Mouse (Mus musculus): Measurements from ENCODE around the gene Calcoco2. TPM values are rescaled to one million over a fixed set of nuclear protein-coding genes. Genes with fewer than 3 reads are reported as not detected.
A peak's percentile ranks its signal among the peaks of the same experiment; 100 is the strongest.

Gene Calcoco2
- polyA plus RNA-seq, 1 experiment from 2014 or later = not detected

- TF ChIP-seq CTCF (IDR thresholded peaks at IDR 0.05; ENCODE audit: low read depth) = peak; percentile 69
- Histone ChIP-seq H3K9me3 (replicated peaks; ENCODE audit: low read length) (no peaks in the 10 kb centered on the region), H3K9ac (ENCODE audit: low read depth, low read length) (no peak overlapping the region), H3K27me3 (ENCODE audit: insufficient read depth, low read length) (no peaks in the 10 kb centered on the region), H3K36me3 (ENCODE audit: insufficient read depth, low read length) (no peaks in the 10 kb centered on the region), H3K4me1 (replicated peaks; ENCODE audit: insufficient read depth, low read length) (no peaks in the 10 kb centered on the region), H3K4me3 (replicated peaks; ENCODE audit: low read depth, low read length) (no peak overlapping the region), H3K27ac (no peak overlapping the region), H3K4me2 (ENCODE audit: low read length) (no peak overlapping the region)
- DNase-seq (ENCODE audit: low spot score) (peak; percentile 50), ATAC-seq (replicated peaks; ENCODE audit: low FRiP score, low read depth) (no peak)
- 73% methylated on average over 2 of the region's 2 CpGs for WGBS
Observed at GRCm38 (mm10) chr11:96091073-96091472, 20.7 kb downstream of the Calcoco2 start.

GRCm38 (mm10) chr11:96087981-96088380, 23.8 kb downstream of the Calcoco2 start:
- 94% methylated on average over 6 of the region's 6 CpGs for WGBS
- no peak overlapping the region for H3K4me3 ChIP-seq (replicated peaks; ENCODE audit: low read depth, low read length)

GRCm38 (mm10) chr11:96082682-96083081, 29.1 kb downstream of the Calcoco2 start:
- H3K9ac ChIP-seq (ENCODE audit: low read depth, low read length) = no peak overlapping the region
- no peak overlapping the region for H3K4me2 ChIP-seq (ENCODE audit: low read length)
- H3K36me3 ChIP-seq (ENCODE audit: insufficient read depth, low read length) = no peaks in the 10 kb centered on the region
- H3K4me1 ChIP-seq (replicated peaks; ENCODE audit: insufficient read depth, low read length) = no peaks in the 10 kb centered on the region
- no peak for TF ChIP-seq CTCF (IDR thresholded peaks at IDR 0.05; ENCODE audit: low read depth)
- H3K4me3 ChIP-seq (replicated peaks; ENCODE audit: low read depth, low read length) = no peak overlapping the region
- H3K27ac ChIP-seq = no peak overlapping the region
- no peaks in the 10 kb centered on the region for H3K27me3 ChIP-seq (ENCODE audit: insufficient read depth, low read length)
- DNase-seq (ENCODE audit: low spot score) = no peak
- no peaks in the 10 kb centered on the region for H3K9me3 ChIP-seq (replicated peaks; ENCODE audit: low read length)
- ATAC-seq (replicated peaks; ENCODE audit: low FRiP score, low read depth) = no peak
- 70% methylated on average over 3 of the region's 3 CpGs for WGBS

More at GRCm38 (mm10) chr11:96087981-96088380, 23.8 kb downstream of the Calcoco2 start:
- no peaks in the 10 kb centered on the region for H3K36me3 ChIP-seq (ENCODE audit: insufficient read depth, low read length)
- no peak for TF ChIP-seq CTCF (IDR thresholded peaks at IDR 0.05; ENCODE audit: low read depth)
- no peak overlapping the region for H3K4me2 ChIP-seq (ENCODE audit: low read length)
- no peaks in the 10 kb centered on the region for H3K9me3 ChIP-seq (replicated peaks; ENCODE audit: low read length)
- DNase-seq (ENCODE audit: low spot score) (no peak), ATAC-seq (replicated peaks; ENCODE audit: low FRiP score, low read depth) (no peak)
- H3K27ac ChIP-seq = no peak overlapping the region
- H3K9ac ChIP-seq (ENCODE audit: low read depth, low read length) = no peak overlapping the region
- no peaks in the 10 kb centered on the region for H3K27me3 ChIP-seq (ENCODE audit: insufficient read depth, low read length)
- H3K4me1 ChIP-seq (replicated peaks; ENCODE audit: insufficient read depth, low read length) = no peaks in the 10 kb centered on the region

- H3K36me3 ChIP-seq (ENCODE audit: insufficient read depth, low read length) = no peaks in the 10 kb centered on the region
- H3K27me3 ChIP-seq (ENCODE audit: insufficient read depth, low read length) = no peaks in the 10 kb centered on the region
- no peaks in the 10 kb centered on the region for H3K9me3 ChIP-seq (replicated peaks; ENCODE audit: low read length)
- H3K27ac ChIP-seq = no peak overlapping the region
- 72% methylated on average over 5 of the region's 5 CpGs for WGBS
- no peak for TF ChIP-seq CTCF (IDR thresholded peaks at IDR 0.05; ENCODE audit: low read depth)
- no peak overlapping the region for H3K4me3 ChIP-seq (replicated peaks; ENCODE audit: low read depth, low read length)
- no peaks in the 10 kb centered on the region for H3K4me1 ChIP-seq (replicated peaks; ENCODE audit: insufficient read depth, low read length)
- no peak for DNase-seq (ENCODE audit: low spot score)
- no peak for ATAC-seq (replicated peaks; ENCODE audit: low FRiP score, low read depth)
- H3K4me2 ChIP-seq (ENCODE audit: low read length) = no peak overlapping the region
- no peak overlapping the region for H3K9ac ChIP-seq (ENCODE audit: low read depth, low read length)
Observed at GRCm38 (mm10) chr11:96080736-96081135, 31.0 kb downstream of the Calcoco2 start.

- ATAC-seq (replicated peaks; ENCODE audit: low FRiP score, low read depth) (no peak), DNase-seq (ENCODE audit: low spot score) (no peak)
- H3K9ac ChIP-seq (ENCODE audit: low read depth, low read length) = no peak overlapping the region
- 71% methylated on average over 13 of the region's 13 CpGs for WGBS
- peak overlapping the region; percentile 39 for H3K4me2 ChIP-seq (ENCODE audit: low read length)
- H3K27ac ChIP-seq = peak overlapping the region; percentile 51
- TF ChIP-seq CTCF (IDR thresholded peaks at IDR 0.05; ENCODE audit: low read depth) = no peak
- no peak overlapping the region; the same call in 1 of the 2 replicates for H3K4me3 ChIP-seq (replicated peaks; ENCODE audit: low read depth, low read length)
- H3K36me3 ChIP-seq (ENCODE audit: insufficient read depth, low read length) = no peaks in the 10 kb centered on the region
- no peaks in the 10 kb centered on the region; the same call in 1 of the 2 replicates for H3K4me1 ChIP-seq (replicated peaks; ENCODE audit: insufficient read depth, low read length)
- no peaks in the 10 kb centered on the region for H3K27me3 ChIP-seq (ENCODE audit: insufficient read depth, low read length)
- no peaks in the 10 kb centered on the region for H3K9me3 ChIP-seq (replicated peaks; ENCODE audit: low read length)
Observed at GRCm38 (mm10) chr11:96076221-96077105, 35.3 kb downstream of the Calcoco2 start.

GRCm38 (mm10) chr11:96075509-96076220, 36.1 kb downstream of the Calcoco2 start, which contains the start of gene Atp5g1:
Gene Atp5g1 (minus strand): TSS chr11:96075670.
- WGBS = under 1% methylated on average over 37 of the region's 37 CpGs

More at GRCm38 (mm10) chr11:96075509-96076220, 36.1 kb downstream of the Calcoco2 start, which contains the start of gene Atp5g1:
- Histone ChIP-seq H3K4me2 (ENCODE audit: low read length) (peak within 1 kb of the TSS; percentile 76), H3K36me3 (ENCODE audit: insufficient read depth, low read length) (no peaks in the 10 kb centered on the region), H3K9me3 (replicated peaks; ENCODE audit: low read length) (no peaks in the 10 kb centered on the region), H3K4me1 (replicated peaks; ENCODE audit: insufficient read depth, low read length) (no peaks in the 10 kb centered on the region; the same call in 1 of the 2 replicates), H3K27me3 (ENCODE audit: insufficient read depth, low read length) (no peaks in the 10 kb centered on the region), H3K9ac (ENCODE audit: low read depth, low read length) (peak within 1 kb of the TSS; percentile 72), H3K27ac (peak within 1 kb of the TSS; percentile 81), H3K4me3 (replicated peaks; ENCODE audit: low read depth, low read length) (peak within 1 kb of the TSS; percentile 58)
- peak; percentile 46 for TF ChIP-seq CTCF (IDR thresholded peaks at IDR 0.05; ENCODE audit: low read depth)
- DNase-seq (ENCODE audit: low spot score) (peak; percentile 100), ATAC-seq (replicated peaks; ENCODE audit: low FRiP score, low read depth) (peak; percentile 96)

Data from kidney, postnatal 0 days (tissue).